Mouse (Mus musculus): ENCODE measurements at regions not wholly inside any gene's neighbourhood (a gene's known extent, or its start where the extent isn't known, plus 50 kb on each side); places are given as distances from the start of the nearest gene placed in this dataset.

DNA sequence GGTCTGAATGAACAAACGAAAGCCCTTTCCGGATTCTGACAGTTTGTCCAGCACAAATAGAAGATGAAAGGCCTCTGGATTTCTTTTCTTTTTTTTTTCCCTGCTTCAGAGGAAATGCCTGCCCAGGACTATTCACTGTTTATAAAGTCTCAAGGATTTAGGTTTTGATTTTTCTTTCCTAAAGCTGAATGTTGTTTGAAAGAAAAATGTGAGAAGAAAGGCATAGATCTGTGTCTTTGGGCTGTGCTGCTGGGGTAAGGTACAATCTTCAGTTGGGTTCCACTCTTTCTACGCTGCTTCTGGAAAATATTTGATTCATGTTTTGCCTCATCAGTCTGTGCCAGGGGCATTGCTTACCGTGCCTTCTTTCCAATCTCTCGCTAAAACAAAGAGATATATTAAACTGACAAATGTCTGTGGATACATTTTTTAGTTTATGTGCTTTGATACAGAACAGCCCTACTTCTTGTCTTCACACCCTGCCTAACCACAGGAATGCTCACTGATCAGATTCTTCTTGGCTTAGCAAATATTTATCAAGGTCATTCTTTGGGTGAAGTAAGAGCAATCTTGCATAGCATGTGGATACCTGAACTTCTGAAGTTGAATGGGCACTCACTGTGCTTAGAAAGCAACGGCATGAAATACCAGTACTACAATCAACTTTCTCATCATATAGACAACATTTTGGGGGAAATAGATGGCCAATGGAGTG lies 172.5 kb downstream of the Fam198b start:
- no peak overlapping the region for H3K4me2 ChIP-seq (ENCODE audit: low read depth, low read length, poor library complexity, severe bottlenecking)
- DNase-seq (ENCODE audit: low spot score) (no peak), ATAC-seq (ENCODE audit: low FRiP score) (no peak)
- H3K27ac ChIP-seq (ENCODE audit: low read depth, low read length): no peak overlapping the region
- H3K4me1 ChIP-seq (ENCODE audit: insufficient read depth, low read length): no peaks in the 10 kb centered on the region
- WGBS: 70% methylated on average over 6 of the region's 6 CpGs
- no peak overlapping the region for H3K4me3 ChIP-seq (ENCODE audit: low read depth, low read length)
- H3K9me3 ChIP-seq (ENCODE audit: low read length): no peaks in the 10 kb centered on the region
- H3K36me3 ChIP-seq (ENCODE audit: insufficient read depth, low read length): no peaks in the 10 kb centered on the region
- no peak for TF ChIP-seq CTCF (IDR thresholded peaks at IDR 0.05)
- no peaks in the 10 kb centered on the region for H3K27me3 ChIP-seq (ENCODE audit: insufficient read depth, low read length)
- H3K9ac ChIP-seq (replicated peaks; ENCODE audit: low read length, poor library complexity, severe bottlenecking): no peak overlapping the region

DNA sequence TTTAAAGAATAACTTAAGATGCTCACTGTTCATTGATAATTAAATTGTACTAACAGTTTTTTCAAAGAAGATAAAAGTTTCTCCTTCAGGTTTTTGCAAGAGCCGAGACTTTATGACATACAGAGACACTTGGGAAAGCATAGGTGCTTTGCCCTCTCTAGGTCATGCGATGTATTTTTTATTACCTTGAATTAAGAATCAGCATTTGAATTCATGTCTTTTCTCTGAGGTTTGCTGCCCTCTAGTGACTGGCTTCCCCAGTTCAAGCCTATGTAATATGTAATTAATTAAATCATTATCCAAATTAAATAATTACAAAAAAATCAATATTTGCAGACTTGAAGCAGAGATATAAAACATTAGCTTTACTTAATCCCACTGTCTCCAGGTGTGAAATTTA lies 174.4 kb downstream of the Fam198b start:
- Histone ChIP-seq H3K27ac (ENCODE audit: low read depth, low read length) (no peak overlapping the region), H3K9me3 (ENCODE audit: low read length) (no peaks in the 10 kb centered on the region), H3K4me1 (ENCODE audit: insufficient read depth, low read length) (no peaks in the 10 kb centered on the region), H3K4me2 (ENCODE audit: low read depth, low read length, poor library complexity, severe bottlenecking) (no peak overlapping the region), H3K36me3 (ENCODE audit: insufficient read depth, low read length) (no peaks in the 10 kb centered on the region), H3K27me3 (ENCODE audit: insufficient read depth, low read length) (no peaks in the 10 kb centered on the region), H3K4me3 (ENCODE audit: low read depth, low read length) (no peak overlapping the region), H3K9ac (replicated peaks; ENCODE audit: low read length, poor library complexity, severe bottlenecking) (no peak overlapping the region)
- TF ChIP-seq CTCF (IDR thresholded peaks at IDR 0.05): peak; percentile 74
- WGBS: 33% methylated on average over 2 of the region's 2 CpGs
- DNase-seq (ENCODE audit: low spot score) (peak; percentile 63), ATAC-seq (ENCODE audit: low FRiP score) (0 out of 2 replicates have a peak, but pooled peaks have one; percentile 44)

DNA sequence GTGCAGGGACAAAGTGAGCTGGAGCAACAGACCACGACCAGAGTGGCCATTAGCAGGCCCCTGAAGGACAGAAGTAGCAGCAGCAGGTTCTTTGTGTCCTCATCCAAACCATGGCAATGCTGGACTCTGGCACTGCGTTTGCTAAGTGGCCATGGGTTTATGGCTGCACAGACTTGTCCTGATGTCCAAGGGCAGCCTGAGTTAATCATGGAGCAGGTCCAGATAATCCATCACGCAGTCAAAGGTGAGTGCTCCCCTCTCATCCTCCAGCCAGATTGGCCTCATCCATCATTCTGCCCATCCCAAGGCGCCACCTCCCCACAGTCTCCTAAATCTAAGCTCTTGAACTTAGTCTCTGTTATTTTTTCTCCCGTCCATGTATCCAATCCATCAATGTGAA lies 186.4 kb downstream of the Fam198b start:
- H3K36me3 ChIP-seq (ENCODE audit: insufficient read depth, low read length): no peaks in the 10 kb centered on the region
- H3K4me2 ChIP-seq (ENCODE audit: low read depth, low read length, poor library complexity, severe bottlenecking): no peak overlapping the region
- H3K9me3 ChIP-seq (ENCODE audit: low read length): no peaks in the 10 kb centered on the region
- no peak overlapping the region for H3K9ac ChIP-seq (replicated peaks; ENCODE audit: low read length, poor library complexity, severe bottlenecking)
- DNase-seq (ENCODE audit: low spot score) (no peak), ATAC-seq (ENCODE audit: low FRiP score) (no peak)
- WGBS: 81% methylated on average over 5 of the region's 5 CpGs
- no peak overlapping the region for H3K4me3 ChIP-seq (ENCODE audit: low read depth, low read length)
- no peak for TF ChIP-seq CTCF (IDR thresholded peaks at IDR 0.05)
- no peaks in the 10 kb centered on the region for H3K27me3 ChIP-seq (ENCODE audit: insufficient read depth, low read length)
- no peaks in the 10 kb centered on the region for H3K4me1 ChIP-seq (ENCODE audit: insufficient read depth, low read length)
- no peak overlapping the region for H3K27ac ChIP-seq (ENCODE audit: low read depth, low read length)

DNA sequence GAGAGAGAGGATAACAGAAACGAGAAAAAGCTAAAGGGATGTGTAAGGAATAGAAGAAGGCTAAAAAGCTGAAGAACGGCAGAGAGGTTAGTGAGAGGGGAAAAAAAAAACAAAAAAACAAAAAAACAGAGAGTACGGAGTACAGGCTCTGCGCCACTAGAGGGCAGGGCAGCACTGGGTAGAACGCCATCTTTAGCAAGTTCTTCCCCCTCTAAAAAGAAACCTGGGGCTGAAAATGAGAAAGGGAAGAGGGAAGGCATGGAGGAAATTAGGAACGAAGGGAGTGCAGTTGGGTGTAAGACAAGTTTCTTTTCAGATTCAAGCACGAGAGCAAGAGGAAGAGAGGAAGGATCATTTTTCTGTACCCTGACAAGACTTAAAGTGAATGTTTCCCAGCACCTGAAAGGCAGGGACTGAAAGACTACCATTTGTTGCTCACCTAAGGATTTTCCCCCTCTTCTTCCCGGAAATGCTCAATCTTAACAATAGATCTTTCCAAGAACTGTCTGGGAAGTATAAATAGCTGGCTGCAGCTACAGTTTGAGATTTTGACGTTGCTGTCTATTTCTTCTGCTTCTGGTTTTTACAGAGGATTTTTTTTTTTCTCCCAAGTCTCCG lies 195.6 kb downstream of the Fam198b start:
- Histone ChIP-seq H3K36me3 (ENCODE audit: insufficient read depth, low read length) (no peaks in the 10 kb centered on the region), H3K4me3 (ENCODE audit: low read depth, low read length) (peak overlapping the region; percentile 19; the same call in 1 of the 2 replicates), H3K27me3 (ENCODE audit: insufficient read depth, low read length) (no peaks in the 10 kb centered on the region), H3K9me3 (ENCODE audit: low read length) (no peaks in the 10 kb centered on the region), H3K9ac (replicated peaks; ENCODE audit: low read length, poor library complexity, severe bottlenecking) (peak overlapping the region; percentile 37; the same call in 1 of the 2 replicates), H3K4me2 (ENCODE audit: low read depth, low read length, poor library complexity, severe bottlenecking) (peak overlapping the region; percentile 49), H3K27ac (ENCODE audit: low read depth, low read length) (peak overlapping the region; percentile 69), H3K4me1 (ENCODE audit: insufficient read depth, low read length) (no peaks in the 10 kb centered on the region)
- TF ChIP-seq CTCF (IDR thresholded peaks at IDR 0.05): peak; percentile 98
- DNase-seq (ENCODE audit: low spot score) (peak; percentile 88), ATAC-seq (ENCODE audit: low FRiP score) (0 out of 2 replicates have a peak, but pooled peaks have one; percentile 41)
- 12% methylated on average over 10 of the region's 10 CpGs for WGBS

DNA sequence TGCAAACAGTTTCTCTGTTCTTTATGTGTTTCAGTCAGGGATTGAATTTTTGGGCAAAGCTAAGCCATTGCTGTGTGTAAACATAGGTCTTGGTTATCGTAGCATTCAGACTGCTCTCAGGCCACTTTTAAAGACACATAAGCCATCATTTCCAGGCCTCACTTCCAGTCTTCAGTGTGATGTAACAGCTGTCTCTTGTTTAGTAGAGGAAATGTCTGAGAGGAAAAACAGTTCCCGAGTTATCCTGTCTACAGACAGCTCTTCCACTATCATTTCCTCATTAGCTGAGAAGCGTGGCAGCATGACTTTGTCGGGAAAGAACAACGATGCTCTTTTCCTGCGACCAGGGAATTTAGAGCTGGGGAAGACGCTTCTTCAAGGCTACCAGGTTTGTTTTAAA lies 196.9 kb downstream of the Fam198b start:
- H3K9me3 ChIP-seq (ENCODE audit: low read length): no peaks in the 10 kb centered on the region
- DNase-seq (ENCODE audit: low spot score) (no peak), ATAC-seq (ENCODE audit: low FRiP score) (no peak)
- no peak for TF ChIP-seq CTCF (IDR thresholded peaks at IDR 0.05)
- 0 out of 2 replicates have a peak overlapping the region, but pooled peaks have one; percentile 69 for H3K27ac ChIP-seq (ENCODE audit: low read depth, low read length)
- H3K36me3 ChIP-seq (ENCODE audit: insufficient read depth, low read length): no peaks in the 10 kb centered on the region
- H3K4me3 ChIP-seq (ENCODE audit: low read depth, low read length): no peak overlapping the region
- H3K9ac ChIP-seq (replicated peaks; ENCODE audit: low read length, poor library complexity, severe bottlenecking): no peak overlapping the region
- no peak overlapping the region for H3K4me2 ChIP-seq (ENCODE audit: low read depth, low read length, poor library complexity, severe bottlenecking)
- 64% methylated on average over 7 of the region's 7 CpGs for WGBS
- no peaks in the 10 kb centered on the region for H3K27me3 ChIP-seq (ENCODE audit: insufficient read depth, low read length)
- H3K4me1 ChIP-seq (ENCODE audit: insufficient read depth, low read length): no peaks in the 10 kb centered on the region

DNA sequence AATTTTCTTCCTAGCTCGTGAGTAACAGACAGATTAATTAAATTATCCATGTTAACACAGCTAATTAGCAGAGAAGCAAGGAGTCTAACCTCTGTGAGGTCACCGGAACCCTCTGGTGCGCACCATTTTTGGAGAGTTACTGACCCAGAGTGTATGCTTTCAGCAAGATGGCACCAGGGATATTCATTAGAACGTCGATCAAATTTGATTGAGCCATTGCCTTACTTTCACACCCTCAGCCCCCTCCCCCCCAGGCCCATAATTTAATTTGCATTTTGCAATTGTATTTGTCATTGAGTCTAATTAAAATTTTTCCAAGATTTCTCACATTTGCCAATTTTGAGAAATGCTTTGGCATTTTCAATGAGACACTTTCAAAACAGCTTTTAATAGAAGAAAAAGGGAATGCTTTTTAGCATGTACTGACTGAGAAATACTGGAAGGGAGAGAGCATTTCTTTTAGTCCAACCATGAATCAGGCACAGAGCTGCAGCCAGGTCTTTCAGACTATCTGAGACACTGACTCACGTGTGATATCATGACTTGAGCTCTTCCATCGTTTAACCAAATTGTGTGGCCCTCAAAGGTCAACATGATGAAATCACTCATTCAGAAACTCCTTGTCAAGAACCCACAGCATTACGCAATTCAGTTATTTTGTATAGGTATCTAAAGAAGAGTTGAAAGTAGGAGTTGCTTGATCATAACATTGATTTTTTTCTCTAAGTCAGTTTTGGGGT lies 198.6 kb downstream of the Fam198b start:
- Histone ChIP-seq H3K27ac (ENCODE audit: low read depth, low read length) (no peak overlapping the region), H3K9me3 (ENCODE audit: low read length) (no peaks in the 10 kb centered on the region), H3K4me1 (ENCODE audit: insufficient read depth, low read length) (no peaks in the 10 kb centered on the region), H3K27me3 (ENCODE audit: insufficient read depth, low read length) (no peaks in the 10 kb centered on the region), H3K9ac (replicated peaks; ENCODE audit: low read length, poor library complexity, severe bottlenecking) (no peak overlapping the region), H3K36me3 (ENCODE audit: insufficient read depth, low read length) (no peaks in the 10 kb centered on the region), H3K4me3 (ENCODE audit: low read depth, low read length) (no peak overlapping the region), H3K4me2 (ENCODE audit: low read depth, low read length, poor library complexity, severe bottlenecking) (no peak overlapping the region)
- no peak for DNase-seq (ENCODE audit: low spot score)
- 87% methylated on average over 8 of the region's 8 CpGs for WGBS
- no peak for TF ChIP-seq CTCF (IDR thresholded peaks at IDR 0.05)
- no peak for ATAC-seq (ENCODE audit: low FRiP score)

Measured in midbrain, postnatal 0 days (tissue).